21 mouse cellular contexts compared by ENCODE assay signal in the genomic region with DNA sequence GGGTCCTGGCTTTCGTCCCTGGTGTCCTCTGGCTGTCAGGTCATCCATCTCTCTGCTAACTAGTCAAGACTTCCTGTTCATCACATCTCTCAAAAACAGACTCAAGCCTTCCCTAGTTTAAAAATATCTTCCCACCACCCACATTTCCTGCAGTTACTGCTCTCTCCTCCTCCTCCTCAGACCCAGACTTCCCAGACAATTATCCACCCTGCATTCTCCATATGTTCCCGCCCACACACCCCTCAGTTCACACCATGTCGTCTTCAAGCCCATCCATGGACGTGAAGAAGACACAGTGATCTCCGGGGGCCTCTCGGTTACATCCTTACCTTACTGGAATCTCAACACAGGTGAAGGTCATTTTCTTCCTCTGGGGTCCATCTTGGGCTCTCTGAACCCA.
DNase-seq lines count a peak whose midpoint lies in the region; ATAC-seq and TF ChIP-seq lines count a peak whose summit lies in the region.
"Had no signal": no experiment of that assay in that cellular context is flagged by ENCODE, and none has a peak within 500 bp of the region (broad histone marks: within the 10 kb centered on the region; RNA-seq: fewer than 3 reads in every experiment).

No protein-coding gene starts in this region.

- peak overlapping the region; percentile 10; the same call in 1 of the 2 replicates for H3K27ac ChIP-seq in layer of hippocampus, adult 2 months
- H3K27ac ChIP-seq in hindbrain, embryonic 10.5 days = no peak overlapping the region
- H3K27ac ChIP-seq: embryonic facial prominence, embryonic 12.5 days; forebrain, embryonic 15.5 days; limb, embryonic 12.5 days; liver, embryonic 14.5 days; midbrain, embryonic 15.5 days had no signal

- no peaks in the 10 kb centered on the region for H3K36me3 ChIP-seq in hindbrain, embryonic 10.5 days
- H3K36me3 ChIP-seq: embryonic facial prominence, embryonic 12.5 days; forebrain, embryonic 15.5 days; heart, embryonic 12.5 days; limb, embryonic 12.5 days; midbrain, embryonic 15.5 days had no signal

- DNase-seq in layer of hippocampus, adult 2 months (ENCODE audit: low spot score in 2 of 2) = peak; percentile 52 to 57
- no peak for DNase-seq in layer of hippocampus, postnatal 14 days (ENCODE audit: low spot score in 2 of 2)
- DNase-seq in frontal cortex, postnatal 25 days (ENCODE audit: low spot score in 2 of 2) = peak; percentile 57 to 60
- peak; percentile 64 to 74 for DNase-seq in left cerebral cortex, postnatal 14 days (ENCODE audit: low spot score in 2 of 2)
- DNase-seq in telencephalon, adult 2 months (ENCODE audit: low read depth, low spot score) = peak; percentile 93
- DNase-seq in hindbrain, embryonic 10.5 days (ENCODE audit: low spot score) = no peak
- DNase-seq: adrenal gland, adult 8-10 months; cerebellum, adult 18-20 months; gastrocnemius, postnatal 14 days; heart, postnatal 36 days; kidney, adult 11 months; kidney, postnatal 14 days; thymus, postnatal 4 days had no signal

- 88% methylated on average over 6 of the region's 6 CpGs for WGBS in hindbrain, embryonic 10.5 days

- intact Hi-C loops in left cerebral cortex, postnatal 14 days (cut with DNase I) = no loop called here

- H3K9me3 ChIP-seq in hindbrain, embryonic 10.5 days = no peaks in the 10 kb centered on the region
- H3K9me3 ChIP-seq: embryonic facial prominence, embryonic 12.5 days; forebrain, embryonic 15.5 days; limb, embryonic 12.5 days; midbrain, embryonic 15.5 days had no signal

- no peaks in the 10 kb centered on the region for H3K4me1 ChIP-seq in hindbrain, embryonic 10.5 days (replicated peaks)
- H3K4me1 ChIP-seq: embryonic facial prominence, embryonic 12.5 days; forebrain, embryonic 15.5 days; heart, embryonic 12.5 days; limb, embryonic 12.5 days had no signal

- H3K4me3 ChIP-seq in layer of hippocampus, adult 2 months = no peak overlapping the region
- H3K4me3 ChIP-seq in hindbrain, embryonic 10.5 days = no peak overlapping the region
- H3K4me3 ChIP-seq: embryonic facial prominence, embryonic 12.5 days; forebrain, embryonic 15.5 days; heart, embryonic 12.5 days; limb, embryonic 12.5 days; midbrain, embryonic 15.5 days had no signal

- ATAC-seq in granulocyte monocyte progenitor cell, adult 5-6 weeks (replicated peaks; ENCODE audit: poor library complexity, severe bottlenecking) = no peak
- ATAC-seq: forebrain, embryonic 15.5 days; hindbrain, embryonic 16.5 days; midbrain, embryonic 15.5 days had no signal

- TF ChIP-seq CTCF in layer of hippocampus, adult 2 months (conservative IDR thresholded peaks at IDR 0.05) = no peak

- H3K27me3 ChIP-seq in hindbrain, embryonic 10.5 days (ENCODE audit: insufficient read depth, poor library complexity, severe bottlenecking) = no peaks in the 10 kb centered on the region
- H3K27me3 ChIP-seq: embryonic facial prominence, embryonic 12.5 days; forebrain, embryonic 15.5 days; heart, embryonic 12.5 days; limb, embryonic 12.5 days; midbrain, embryonic 15.5 days had no signal

Comparison
In these comparisons a context has a peak if more than half of its experiments do, and no peak if none do; other contexts are left out.
1. DNase-seq: peak in layer of hippocampus, adult 2 months (2 of 2), frontal cortex, postnatal 25 days (2 of 2), left cerebral cortex, postnatal 14 days (2 of 2) and telencephalon, adult 2 months (single experiment); none in layer of hippocampus, postnatal 14 days (0 of 2) and hindbrain, embryonic 10.5 days (single experiment).